Mouse (Mus musculus): ENCODE measurements around the gene Asxl1. TPM values are rescaled to one million over a fixed set of nuclear protein-coding genes. Genes with fewer than 3 reads are reported as not detected.

Gene Asxl1
- polyA plus RNA-seq, 1 experiment from 2014 or later: 14.1 TPM

DNA sequence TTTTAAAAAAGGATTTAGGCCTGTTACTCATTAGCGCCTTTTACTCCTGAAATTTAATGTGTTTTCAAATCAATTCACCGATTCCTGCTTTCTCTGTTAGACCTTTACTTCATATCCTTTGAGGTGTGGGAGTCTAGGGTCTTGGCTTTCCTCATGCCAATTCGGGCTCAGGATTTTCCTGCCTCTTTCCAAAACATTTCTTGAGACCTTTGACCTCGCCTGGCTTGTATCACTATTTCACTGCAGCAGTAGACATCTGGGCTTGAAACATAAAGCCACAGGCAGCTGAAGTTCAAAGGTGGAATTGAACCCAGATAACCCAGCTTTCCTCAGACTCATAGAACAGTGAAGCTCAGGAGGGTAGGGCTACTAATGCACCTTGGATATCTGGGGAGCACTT is 100.8 kb downstream of the Asxl1 start:
- no peaks in the 10 kb centered on the region for H3K9me3 ChIP-seq
- no peaks in the 10 kb centered on the region for H3K27me3 ChIP-seq
- H3K4me1 ChIP-seq (replicated peaks): peaks cover 33% of the 10 kb centered on the region
- H3K4me3 ChIP-seq: no peak overlapping the region
- H3K4me2 ChIP-seq: peak overlapping the region; percentile 99
- peak overlapping the region; percentile 98 for H3K27ac ChIP-seq (replicated peaks)
- H3K36me3 ChIP-seq: no peaks in the 10 kb centered on the region
- WGBS: 26% methylated on average over 4 of the region's 4 CpGs
- ATAC-seq (ENCODE audit: low FRiP score, low read depth): no peak
- no peak overlapping the region for H3K9ac ChIP-seq

DNA sequence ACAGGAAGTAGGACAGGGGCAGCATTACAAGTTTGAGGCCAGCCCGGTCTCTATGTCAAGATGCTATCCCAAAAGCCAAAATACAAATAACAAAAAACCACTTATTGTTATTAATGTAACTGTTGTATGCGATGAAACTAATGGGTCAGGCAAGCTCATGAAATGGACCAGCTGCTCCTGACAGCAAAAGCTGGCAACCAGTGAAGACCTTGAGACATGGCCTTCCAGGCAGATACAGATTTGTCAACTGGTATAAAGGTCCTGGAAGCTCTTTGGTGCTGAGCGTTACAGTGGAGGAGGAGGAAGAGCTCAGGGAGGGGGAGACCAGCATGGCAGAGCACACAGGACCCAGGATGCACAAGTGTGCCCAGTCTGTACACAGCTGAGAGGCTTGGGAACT is 102.1 kb downstream of the Asxl1 start:
- peaks cover 20% of the 10 kb centered on the region for H3K4me1 ChIP-seq (replicated peaks)
- 90% methylated on average over 3 of the region's 3 CpGs for WGBS
- no peak overlapping the region for H3K27ac ChIP-seq (replicated peaks)
- no peaks in the 10 kb centered on the region for H3K27me3 ChIP-seq
- no peak for ATAC-seq (ENCODE audit: low FRiP score, low read depth)
- no peaks in the 10 kb centered on the region for H3K9me3 ChIP-seq
- H3K9ac ChIP-seq: no peak overlapping the region
- H3K4me2 ChIP-seq: no peak overlapping the region
- no peaks in the 10 kb centered on the region for H3K36me3 ChIP-seq
- no peak overlapping the region for H3K4me3 ChIP-seq

DNA sequence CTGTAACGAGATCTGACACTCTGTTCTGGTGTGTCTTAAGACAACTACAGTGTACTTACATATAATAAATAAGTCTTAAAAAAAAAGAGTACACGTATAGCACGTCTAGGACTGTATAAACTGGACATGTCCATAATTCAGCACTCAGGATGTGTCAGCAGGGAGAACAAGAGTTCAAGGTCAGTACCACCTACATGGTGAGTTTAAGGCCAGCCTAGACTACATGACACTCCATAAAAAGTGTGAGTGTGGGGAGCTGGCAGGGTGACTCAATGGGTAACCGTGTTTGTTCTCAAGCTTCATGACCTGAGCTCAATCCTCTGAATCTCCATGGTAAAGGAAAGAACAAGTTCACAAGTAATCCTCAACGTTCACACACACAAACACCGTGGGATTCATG is 102.9 kb downstream of the Asxl1 start:
- no peak overlapping the region for H3K9ac ChIP-seq
- H3K4me1 ChIP-seq (replicated peaks): peaks cover 15% of the 10 kb centered on the region
- H3K4me2 ChIP-seq: no peak overlapping the region
- WGBS: 84% methylated on average over 6 of the region's 6 CpGs
- no peaks in the 10 kb centered on the region for H3K9me3 ChIP-seq
- H3K27ac ChIP-seq (replicated peaks): no peak overlapping the region
- no peaks in the 10 kb centered on the region for H3K36me3 ChIP-seq
- no peak for ATAC-seq (ENCODE audit: low FRiP score, low read depth)
- H3K4me3 ChIP-seq: no peak overlapping the region
- no peaks in the 10 kb centered on the region for H3K27me3 ChIP-seq

Other genes starting within 250 kb of the Asxl1 start
- 3.7 and 4.4 TPM in 2 replicates for gene Hck, start 237.4 kb upstream of the Asxl1 start, polyA plus RNA-seq (2015; fragmentation: Nextera tagmentation; extraction: Ambion mirVana)
- 77.8 and 85.6 TPM in 2 replicates for gene Tm9sf4, start 184.5 kb upstream of the Asxl1 start, polyA plus RNA-seq (2015; fragmentation: Nextera tagmentation; extraction: Ambion mirVana)
- gene Tspyl3, start 120.4 kb upstream of the Asxl1 start, polyA plus RNA-seq (2015; fragmentation: Nextera tagmentation; extraction: Ambion mirVana): 42.5 and 46.9 TPM in 2 replicates
- 5.8 and 6.2 TPM in 2 replicates for gene Plagl2, start 104.4 kb upstream of the Asxl1 start, polyA plus RNA-seq (2015; fragmentation: Nextera tagmentation; extraction: Ambion mirVana)
- gene Pofut1, start 104.3 kb upstream of the Asxl1 start, polyA plus RNA-seq (2015; fragmentation: Nextera tagmentation; extraction: Ambion mirVana): 5.5 and 5.6 TPM in 2 replicates
- 22.8 and 23.1 TPM in 2 replicates for gene Kif3b, start 54.4 kb upstream of the Asxl1 start, polyA plus RNA-seq (2015; fragmentation: Nextera tagmentation; extraction: Ambion mirVana)
- gene 4930404H24Rik, start 147.0 kb downstream of the Asxl1 start, polyA plus RNA-seq (2015; fragmentation: Nextera tagmentation; extraction: Ambion mirVana): not detected in 2 replicates
- 42.6 and 45.4 TPM in 2 replicates for gene Nol4l, start 184.1 kb downstream of the Asxl1 start, polyA plus RNA-seq (2015; fragmentation: Nextera tagmentation; extraction: Ambion mirVana)

All from hindbrain, embryonic 15.5 days (tissue).